Mouse (Mus musculus) hindbrain, embryonic 10.5 days (tissue): Measurements from ENCODE around the gene Tmprss12. TPM values are rescaled to one million over a fixed set of nuclear protein-coding genes. Genes with fewer than 3 reads are reported as not detected.
"Not testable (repeated sequence)": the region's sequence is repeated elsewhere in the genome, so short reads cannot be mapped to it uniquely, and the experiment has no call there.

Source experiments
- DNase-seq: peaks from one replicate; pipeline ENCODE4 v3.0.0-alpha.2; 2017; ENCODE audit warnings: low spot score
- H3K27ac ChIP-seq: fragments of 300-500 bp; sonication (generic); 2 replicates; pipeline ENCODE4 v1.5.1; 2016; ENCODE audit warnings: mild to moderate bottlenecking, moderate library complexity
- H3K27me3 ChIP-seq: fragments of 300-500 bp; sonication (generic); 2 replicates; pipeline ENCODE4 v1.6.1; 2016; ENCODE audit warnings: mild to moderate bottlenecking; ENCODE audit not compliant: poor library complexity, insufficient read depth, severe bottlenecking
- H3K36me3 ChIP-seq: fragments of 300-500 bp; sonication (generic); 2 replicates; pipeline ENCODE4 v1.6.1; 2016; ENCODE audit warnings: mild to moderate bottlenecking, moderate library complexity
- H3K4me1 ChIP-seq: fragments of 300-500 bp; sonication (generic); replicated peaks from 2 replicates; pipeline ENCODE4 v1.6.1; 2016; ENCODE audit warnings: mild to moderate bottlenecking
- H3K4me3 ChIP-seq: fragments of 300-500 bp; sonication (generic); 2 replicates; pipeline ENCODE4 v1.5.1; 2016; ENCODE audit warnings: mild to moderate bottlenecking, moderate library complexity
- H3K9me3 ChIP-seq: fragments of 300-500 bp; sonication (generic); 2 replicates; pipeline ENCODE4 v1.6.1; 2016; ENCODE audit warnings: mild to moderate bottlenecking, moderate library complexity
- WGBS: fragments of 180-500 bp; shearing (Covaris S2); methylation state at CpG from one replicate; pipeline ENCODE4 v1.1.7; 2016; 5-methylcytosine and 5-hydroxymethylcytosine counted together
- polyA plus RNA-seq: library from polyadenylated mRNA; unstranded; fragments of >200 nt; fragmentation: Nextera tagmentation; extraction: Ambion mirVana; gene quantifications from 2 replicates; pipeline ENCODE4 v1.2.1, GENCODE M21; 2016

The Tmprss12 gene
- polyA plus RNA-seq, 1 experiment from 2014 or later: not detected

- DNase-seq: no peak
- 95% methylated on average over 7 of the region's 7 CpGs for WGBS
- H3K27ac ChIP-seq: no peak overlapping the region
- H3K27me3 ChIP-seq: no peaks in the 10 kb centered on the region
- no peak overlapping the region for H3K4me3 ChIP-seq
- no peaks in the 10 kb centered on the region for H3K4me1 ChIP-seq
- H3K36me3 ChIP-seq: peaks cover 74% of the 10 kb centered on the region
- H3K9me3 ChIP-seq: no peaks in the 10 kb centered on the region
Observed at GRCm38 (mm10) chr15:100258646-100259425, 21.8 kb upstream of the Tmprss12 start.

GRCm38 (mm10) chr15:100260351-100260750, 20.3 kb upstream of the Tmprss12 start:
- H3K4me1 ChIP-seq, H3K4me3 ChIP-seq: not testable (repeated sequence)

GRCm38 (mm10) chr15:100263246-100263905, 17.3 kb upstream of the Tmprss12 start:
- 21% methylated on average over 4 of the region's 4 CpGs for WGBS

More at GRCm38 (mm10) chr15:100260351-100260750, 20.3 kb upstream of the Tmprss12 start:
- WGBS: 95% methylated on average over 7 of the region's 7 CpGs
- peaks cover 59% of the 10 kb centered on the region for H3K36me3 ChIP-seq
- not testable (repeated sequence) for H3K27ac ChIP-seq, DNase-seq, H3K9me3 ChIP-seq, H3K27me3 ChIP-seq

GRCm38 (mm10) chr15:100265586-100266325, 14.9 kb upstream of the Tmprss12 start:
- no peak for DNase-seq
- 90% methylated on average over 4 of the region's 5 CpGs for WGBS
- Histone ChIP-seq H3K27ac (no peak overlapping the region), H3K27me3 (peaks cover 17% of the 10 kb centered on the region; the same call in 1 of the 2 replicates), H3K36me3 (peaks cover 9% of the 10 kb centered on the region), H3K4me1 (no peaks in the 10 kb centered on the region), H3K4me3 (no peak overlapping the region), H3K9me3 (no peaks in the 10 kb centered on the region)

More at GRCm38 (mm10) chr15:100263246-100263905, 17.3 kb upstream of the Tmprss12 start:
- Histone ChIP-seq H3K27ac (no peak overlapping the region), H3K27me3 (no peaks in the 10 kb centered on the region), H3K36me3 (peaks cover 29% of the 10 kb centered on the region), H3K9me3 (no peaks in the 10 kb centered on the region), H3K4me1 (no peaks in the 10 kb centered on the region), H3K4me3 (no peak overlapping the region)
- DNase-seq: no peak

- no peak overlapping the region for H3K4me3 ChIP-seq
- WGBS: 76% methylated on average over 2 of the region's 2 CpGs
Observed at GRCm38 (mm10) chr15:100268916-100269315, 11.7 kb upstream of the Tmprss12 start.

GRCm38 (mm10) chr15:100269776-100270175, 10.9 kb upstream of the Tmprss12 start:
- no peaks in the 10 kb centered on the region for H3K36me3 ChIP-seq
- DNase-seq: no peak
- H3K27ac ChIP-seq: no peak overlapping the region
- peaks cover 9% of the 10 kb centered on the region; the same call in 1 of the 2 replicates for H3K9me3 ChIP-seq
- no peaks in the 10 kb centered on the region for H3K4me1 ChIP-seq
- WGBS: 14% methylated on average over 9 of the region's 9 CpGs
- H3K27me3 ChIP-seq: peaks cover 25% of the 10 kb centered on the region; the same call in 1 of the 2 replicates
- no peak overlapping the region for H3K4me3 ChIP-seq

More at GRCm38 (mm10) chr15:100268916-100269315, 11.7 kb upstream of the Tmprss12 start:
- Histone ChIP-seq H3K36me3 (no peaks in the 10 kb centered on the region), H3K9me3 (peaks cover 8% of the 10 kb centered on the region; the same call in 1 of the 2 replicates), H3K27me3 (peaks cover 25% of the 10 kb centered on the region; the same call in 1 of the 2 replicates), H3K4me1 (no peaks in the 10 kb centered on the region), H3K27ac (no peak overlapping the region)
- DNase-seq: no peak

GRCm38 (mm10) chr15:100270609-100271008, 10.0 kb upstream of the Tmprss12 start:
- not testable (repeated sequence) for H3K36me3 ChIP-seq, DNase-seq, H3K4me1 ChIP-seq, H3K4me3 ChIP-seq, H3K9me3 ChIP-seq, H3K27ac ChIP-seq
- 16% methylated on average over 7 of the region's 7 CpGs for WGBS
- peaks cover 25% of the 10 kb centered on the region; the same call in 1 of the 2 replicates for H3K27me3 ChIP-seq

- 55% methylated on average over 14 of the region's 14 CpGs for WGBS
Observed at GRCm38 (mm10) chr15:100271411-100271810, 9.2 kb upstream of the Tmprss12 start.

GRCm38 (mm10) chr15:100273791-100274308, 6.8 kb upstream of the Tmprss12 start:
- peaks cover 25% of the 10 kb centered on the region; the same call in 1 of the 2 replicates for H3K27me3 ChIP-seq
- 94% methylated on average over 4 of the region's 4 CpGs for WGBS
- not testable (repeated sequence) for H3K36me3 ChIP-seq, H3K27ac ChIP-seq, H3K4me3 ChIP-seq, H3K9me3 ChIP-seq, DNase-seq, H3K4me1 ChIP-seq

More at GRCm38 (mm10) chr15:100271411-100271810, 9.2 kb upstream of the Tmprss12 start:
- Histone ChIP-seq H3K27ac (no peak overlapping the region), H3K9me3 (peaks cover 9% of the 10 kb centered on the region; the same call in 1 of the 2 replicates), H3K27me3 (peaks cover 25% of the 10 kb centered on the region; the same call in 1 of the 2 replicates), H3K4me1 (no peaks in the 10 kb centered on the region), H3K36me3 (no peaks in the 10 kb centered on the region), H3K4me3 (no peak overlapping the region)
- no peak for DNase-seq

GRCm38 (mm10) chr15:100274790-100275559, 5.7 kb upstream of the Tmprss12 start:
- Histone ChIP-seq H3K27ac (no peak overlapping the region), H3K4me1 (no peaks in the 10 kb centered on the region), H3K27me3 (peaks cover 15% of the 10 kb centered on the region; the same call in 1 of the 2 replicates), H3K4me3 (no peak overlapping the region), H3K9me3 (peaks cover 9% of the 10 kb centered on the region; the same call in 1 of the 2 replicates), H3K36me3 (no peaks in the 10 kb centered on the region)
- 86% methylated on average over 7 of the region's 7 CpGs for WGBS
- DNase-seq: no peak

GRCm38 (mm10) chr15:100276403-100276802, 4.2 kb upstream of the Tmprss12 start:
- Histone ChIP-seq H3K27ac (no peak overlapping the region), H3K4me3 (no peak overlapping the region), H3K36me3 (no peaks in the 10 kb centered on the region), H3K4me1 (no peaks in the 10 kb centered on the region), H3K9me3 (peaks cover 13% of the 10 kb centered on the region), H3K27me3 (peaks cover 2% of the 10 kb centered on the region; the same call in 1 of the 2 replicates)
- 91% methylated on average over 4 of the region's 4 CpGs for WGBS
- no peak for DNase-seq
